In the genomic region with DNA sequence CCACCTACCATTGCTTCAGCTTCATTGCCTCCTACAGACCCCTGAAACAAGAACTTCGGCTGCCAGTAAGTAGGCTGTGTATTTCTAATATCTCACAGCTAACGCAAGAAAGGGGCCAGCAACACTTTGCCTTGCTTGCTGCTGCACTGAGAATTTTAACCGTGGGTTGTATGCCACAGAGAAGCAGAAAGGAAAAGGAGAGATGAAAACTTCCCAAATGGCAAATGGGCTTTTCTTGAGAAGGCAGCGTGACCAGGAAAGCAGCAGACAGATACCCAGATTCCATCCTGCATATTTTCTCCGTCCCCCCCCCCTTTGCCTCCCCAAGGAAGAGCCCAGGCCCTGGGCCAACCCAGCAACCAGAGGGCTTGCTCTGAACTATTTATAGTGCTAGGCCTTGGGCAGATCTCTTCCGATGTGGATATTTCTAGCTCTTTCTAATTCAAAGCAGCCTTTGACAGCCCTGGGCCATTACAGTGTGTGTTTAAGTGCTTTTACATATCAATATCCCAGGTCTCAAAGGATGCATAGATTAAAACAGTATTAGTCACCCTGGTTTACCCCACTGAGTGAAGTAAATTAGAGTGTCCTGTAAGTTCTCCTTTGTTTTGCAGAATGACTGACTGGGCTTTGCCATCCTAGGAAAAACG, we compare ENCODE assay signal across 11 mouse cellular contexts.
A peak's percentile ranks its signal among the peaks of the same experiment; 100 is the strongest.
DNase-seq lines count a peak whose midpoint lies in the region; ATAC-seq and TF ChIP-seq lines count a peak whose summit lies in the region.
"Had no signal": no experiment of that assay in that cellular context is flagged by ENCODE, and none has a peak within 500 bp of the region (broad histone marks: within the 10 kb centered on the region; RNA-seq: fewer than 3 reads in every experiment).

No protein-coding gene starts in this region.

- no peaks in the 10 kb centered on the region for H3K9me3 ChIP-seq in neural tube, embryonic 13.5 days
- H3K9me3 ChIP-seq in neural tube, embryonic 15.5 days (replicated peaks) = no peaks in the 10 kb centered on the region
- no peaks in the 10 kb centered on the region for H3K9me3 ChIP-seq in forebrain, postnatal 0 days (ENCODE audit: low read length)
- H3K9me3 ChIP-seq: megakaryocyte, embryonic 14.5 days had no signal

- no peaks in the 10 kb centered on the region for H3K79me2 ChIP-seq in heart, adult 2 months (replicated peaks; ENCODE audit: control insufficient read depth, insufficient read depth, low read length)

- TF ChIP-seq EP300 in heart, adult 2 months (IDR thresholded peaks at IDR 0.05; ENCODE audit: insufficient read depth, low read depth, low read length) = no peak

- TF ChIP-seq POLR2A in heart, adult 2 months (IDR thresholded peaks at IDR 0.05; ENCODE audit: insufficient read depth, low read depth, low read length) = no peak

- H3K4me3 ChIP-seq in heart, adult 2 months = no peak overlapping the region
- H3K4me3 ChIP-seq in neural tube, embryonic 13.5 days = no peak overlapping the region
- no peak overlapping the region for H3K4me3 ChIP-seq in neural tube, embryonic 15.5 days (replicated peaks)
- no peak overlapping the region for H3K4me3 ChIP-seq in forebrain, postnatal 0 days (ENCODE audit: low read depth, low read length)
- H3K4me3 ChIP-seq: megakaryocyte, embryonic 14.5 days had no signal

- peaks cover 4% of the 10 kb centered on the region for H3K4me1 ChIP-seq in heart, adult 2 months (ENCODE audit: control insufficient read depth, insufficient read depth, low read length)
- peaks cover 23% of the 10 kb centered on the region for H3K4me1 ChIP-seq in neural tube, embryonic 13.5 days (replicated peaks)
- peaks cover 8% of the 10 kb centered on the region; the same call in 1 of the 2 replicates for H3K4me1 ChIP-seq in neural tube, embryonic 15.5 days
- 0 out of 2 replicates have a peak, but pooled peaks cover 3% of the 10 kb centered on the region for H3K4me1 ChIP-seq in forebrain, postnatal 0 days (ENCODE audit: insufficient read depth)
- H3K4me1 ChIP-seq: megakaryocyte, embryonic 14.5 days had no signal

- ATAC-seq in neural tube, embryonic 13.5 days (ENCODE audit: low read depth) = peak; percentile 57; the same call in 1 of the 2 replicates
- ATAC-seq in neural tube, embryonic 15.5 days (ENCODE audit: low FRiP score) = no peak
- ATAC-seq in forebrain, postnatal 0 days = peak; percentile 40; the same call in 1 of the 2 replicates
- ATAC-seq in erythroblast, adult 5-6 weeks (replicated peaks; ENCODE audit: low FRiP score, poor library complexity, severe bottlenecking) = no peak

- intact Hi-C loops in heart, adult 2 months (cut with DNase I) = no loop called here

- no peak overlapping the region for H3K9ac ChIP-seq in heart, adult 2 months (ENCODE audit: low read depth, low read length)
- no peak overlapping the region for H3K9ac ChIP-seq in neural tube, embryonic 13.5 days
- H3K9ac ChIP-seq in neural tube, embryonic 15.5 days (replicated peaks) = no peak overlapping the region
- H3K9ac ChIP-seq in forebrain, postnatal 0 days = no peak overlapping the region

- peak overlapping the region; percentile 21; the same call in 1 of the 2 replicates for H3K27ac ChIP-seq in heart, adult 2 months
- H3K27ac ChIP-seq in neural tube, embryonic 13.5 days (replicated peaks) = peak overlapping the region; percentile 10
- no peak overlapping the region for H3K27ac ChIP-seq in neural tube, embryonic 15.5 days (replicated peaks)
- no peak overlapping the region for H3K27ac ChIP-seq in forebrain, postnatal 0 days (ENCODE audit: low read depth, low read length)

- 30% methylated on average over 7 of the region's 7 CpGs for WGBS in heart, adult 2 months
- 41% methylated on average over 7 of the region's 7 CpGs for WGBS in neural tube, embryonic 13.5 days
- 51% methylated on average over 7 of the region's 7 CpGs for WGBS in neural tube, embryonic 15.5 days
- WGBS in forebrain, postnatal 0 days = 38% methylated on average over 7 of the region's 7 CpGs

- DNase-seq in heart, adult 2 months = no peak
- no peak for DNase-seq in heart, adult 8-10 months (ENCODE audit: low spot score)
- no peak for DNase-seq in forebrain, postnatal 0 days
- DNase-seq in urinary bladder, adult 18-20 months (ENCODE audit: low spot score in 2 of 2) = no peak
- DNase-seq: embryo, embryonic 11 days; gastrocnemius, postnatal 36 days; thymus, postnatal 25 days had no signal

- TF ChIP-seq CTCF in heart, adult 2 months (IDR thresholded peaks at IDR 0.05) = no peak
- TF ChIP-seq CTCF in forebrain, postnatal 0 days (IDR thresholded peaks at IDR 0.05; ENCODE audit: low read depth) = no peak

- H3K27me3 ChIP-seq in heart, adult 2 months (ENCODE audit: control insufficient read depth, insufficient read depth, low read length) = no peaks in the 10 kb centered on the region
- no peaks in the 10 kb centered on the region for H3K27me3 ChIP-seq in neural tube, embryonic 13.5 days
- no peaks in the 10 kb centered on the region for H3K27me3 ChIP-seq in neural tube, embryonic 15.5 days (replicated peaks)
- no peaks in the 10 kb centered on the region for H3K27me3 ChIP-seq in forebrain, postnatal 0 days (ENCODE audit: insufficient read depth, low read length)
- H3K27me3 ChIP-seq: megakaryocyte, embryonic 14.5 days had no signal

- H3K36me3 ChIP-seq in heart, adult 2 months (ENCODE audit: control insufficient read depth, insufficient read depth, low read length) = peaks cover 3% of the 10 kb centered on the region
- no peaks in the 10 kb centered on the region for H3K36me3 ChIP-seq in neural tube, embryonic 13.5 days
- no peaks in the 10 kb centered on the region for H3K36me3 ChIP-seq in neural tube, embryonic 15.5 days
- H3K36me3 ChIP-seq in forebrain, postnatal 0 days (ENCODE audit: insufficient read depth) = no peaks in the 10 kb centered on the region

- no peak overlapping the region for H3K4me2 ChIP-seq in neural tube, embryonic 13.5 days
- H3K4me2 ChIP-seq in neural tube, embryonic 15.5 days = no peak overlapping the region
- no peak overlapping the region for H3K4me2 ChIP-seq in forebrain, postnatal 0 days (ENCODE audit: low read depth)

Comparison
In these comparisons a context has a peak if more than half of its experiments do, and no peak if none do; other contexts are left out.
1. H3K27ac ChIP-seq: peak in heart, adult 2 months (single experiment) and neural tube, embryonic 13.5 days (single experiment); none in neural tube, embryonic 15.5 days (single experiment) and forebrain, postnatal 0 days (single experiment).
2. ATAC-seq: peak in neural tube, embryonic 13.5 days (single experiment) and forebrain, postnatal 0 days (single experiment); none in neural tube, embryonic 15.5 days (single experiment) and erythroblast, adult 5-6 weeks (single experiment).